Comparison of ENCODE assay signal across 25 mouse cellular contexts in the genomic region with DNA sequence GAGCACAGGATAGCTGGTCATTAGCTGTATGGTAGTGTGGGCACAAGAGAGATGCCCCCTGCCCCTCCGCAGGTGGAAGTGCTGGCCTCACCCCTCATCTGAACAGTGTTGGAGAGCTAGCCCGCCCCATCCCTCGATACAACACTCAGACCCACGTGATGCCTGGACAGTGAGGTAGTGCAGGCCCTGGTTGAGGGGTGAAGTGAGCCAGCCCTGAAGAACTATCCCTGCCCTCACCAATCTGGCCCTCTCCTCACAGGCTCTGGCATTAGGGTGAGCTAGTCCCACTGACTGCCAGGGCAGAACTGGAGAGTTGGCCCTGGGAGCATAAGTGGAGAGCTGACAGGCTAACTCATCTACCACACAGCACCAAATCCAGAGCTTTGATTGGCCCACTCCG. TPM values are rescaled to one million over a fixed set of nuclear protein-coding genes. Genes with fewer than 3 reads are reported as not detected.
A peak's percentile ranks its signal among the peaks of the same experiment; 100 is the strongest.
DNase-seq lines count a peak whose midpoint lies in the region; ATAC-seq and TF ChIP-seq lines count a peak whose summit lies in the region.
"Had no signal": no experiment of that assay in that cellular context is flagged by ENCODE, and none has a peak within 500 bp of the region (broad histone marks: within the 10 kb centered on the region; RNA-seq: fewer than 3 reads in every experiment).

No protein-coding gene starts in this region.

- no peak overlapping the region for H3K4me2 ChIP-seq in intestine, embryonic 14.5 days (ENCODE audit: low read length)
- H3K4me2 ChIP-seq in intestine, embryonic 15.5 days (replicated peaks) = no peak overlapping the region
- no peak overlapping the region for H3K4me2 ChIP-seq in midbrain, embryonic 15.5 days
- H3K4me2 ChIP-seq in midbrain, embryonic 14.5 days (ENCODE audit: low read length) = no peak overlapping the region
- no peak overlapping the region for H3K4me2 ChIP-seq in stomach, postnatal 0 days (replicated peaks; ENCODE audit: low read depth)
- H3K4me2 ChIP-seq: forebrain, embryonic 13.5 days; hindbrain, embryonic 12.5 days; kidney, embryonic 15.5 days; liver, embryonic 15.5 days; lung, embryonic 15.5 days; midbrain, embryonic 12.5 days had no signal

- no peaks in the 10 kb centered on the region for H3K9me3 ChIP-seq in intestine, embryonic 14.5 days (ENCODE audit: control insufficient read depth, low read length)
- H3K9me3 ChIP-seq in intestine, embryonic 15.5 days = no peaks in the 10 kb centered on the region
- no peaks in the 10 kb centered on the region for H3K9me3 ChIP-seq in midbrain, embryonic 15.5 days
- no peaks in the 10 kb centered on the region for H3K9me3 ChIP-seq in midbrain, embryonic 14.5 days (ENCODE audit: control insufficient read depth, low read length)
- H3K9me3 ChIP-seq in stomach, postnatal 0 days (ENCODE audit: control insufficient read depth, low read length) = no peaks in the 10 kb centered on the region
- H3K9me3 ChIP-seq: forebrain, embryonic 13.5 days; G1E; hindbrain, embryonic 12.5 days; kidney, embryonic 15.5 days; liver, embryonic 15.5 days; lung, embryonic 15.5 days had no signal

- H3K36me3 ChIP-seq in intestine, embryonic 14.5 days (ENCODE audit: control insufficient read depth, insufficient read depth, low read length) = no peaks in the 10 kb centered on the region
- no peaks in the 10 kb centered on the region for H3K36me3 ChIP-seq in intestine, embryonic 15.5 days
- H3K36me3 ChIP-seq in midbrain, embryonic 15.5 days (replicated peaks) = no peaks in the 10 kb centered on the region
- H3K36me3 ChIP-seq in midbrain, embryonic 14.5 days (ENCODE audit: control insufficient read depth, insufficient read depth, low read length) = no peaks in the 10 kb centered on the region
- H3K36me3 ChIP-seq in stomach, postnatal 0 days (ENCODE audit: control insufficient read depth, insufficient read depth, low read length) = no peaks in the 10 kb centered on the region
- H3K36me3 ChIP-seq: G1E; hindbrain, embryonic 12.5 days; liver, embryonic 15.5 days; lung, embryonic 15.5 days; midbrain, embryonic 12.5 days had no signal

- H3K27me3 ChIP-seq in intestine, embryonic 14.5 days (replicated peaks; ENCODE audit: control insufficient read depth, insufficient read depth, low read length) = no peaks in the 10 kb centered on the region
- H3K27me3 ChIP-seq in intestine, embryonic 15.5 days (replicated peaks) = no peaks in the 10 kb centered on the region
- no peaks in the 10 kb centered on the region for H3K27me3 ChIP-seq in midbrain, embryonic 15.5 days (replicated peaks)
- no peaks in the 10 kb centered on the region for H3K27me3 ChIP-seq in midbrain, embryonic 14.5 days (ENCODE audit: control insufficient read depth, insufficient read depth, low read length)
- H3K27me3 ChIP-seq in stomach, postnatal 0 days (ENCODE audit: control insufficient read depth, insufficient read depth, low read length) = no peaks in the 10 kb centered on the region
- H3K27me3 ChIP-seq: CH12.LX; forebrain, embryonic 13.5 days; hindbrain, embryonic 12.5 days; kidney, embryonic 15.5 days; liver, embryonic 15.5 days; lung, embryonic 15.5 days; midbrain, embryonic 12.5 days; Patski had no signal

- 96% methylated on average over 5 of the region's 5 CpGs for WGBS in intestine, embryonic 14.5 days
- 93% methylated on average over 5 of the region's 5 CpGs for WGBS in intestine, embryonic 15.5 days
- 95% methylated on average over 5 of the region's 5 CpGs for WGBS in midbrain, embryonic 15.5 days
- 95% methylated on average over 5 of the region's 5 CpGs for WGBS in midbrain, embryonic 14.5 days
- 92% methylated on average over 5 of the region's 5 CpGs for WGBS in stomach, postnatal 0 days

- peak; percentile 6 for DNase-seq in gastrocnemius, postnatal 25 days
- no peak for DNase-seq in gastrocnemius, adult 18-20 months (ENCODE audit: low spot score)
- peak; percentile 29 for DNase-seq in intestine, embryonic 14.5 days (ENCODE audit: low spot score)
- no peak for DNase-seq in midbrain, embryonic 14.5 days
- DNase-seq in stomach, postnatal 0 days (ENCODE audit: low spot score) = no peak
- DNase-seq: B cell, adult 2 months; cerebellum, adult 11-12 months; heart, postnatal 10 days; layer of hippocampus, adult 9-11 months; liver; thymus, adult 2 months; thymus, postnatal 4 days had no signal

- TF ChIP-seq CTCF in stomach, postnatal 0 days (IDR thresholded peaks at IDR 0.05; ENCODE audit: low read depth) = no peak

- H3K27ac ChIP-seq in intestine, embryonic 14.5 days (ENCODE audit: low read depth) = no peak overlapping the region
- H3K27ac ChIP-seq in intestine, embryonic 15.5 days = no peak overlapping the region
- H3K27ac ChIP-seq in midbrain, embryonic 15.5 days = no peak overlapping the region
- no peak overlapping the region for H3K27ac ChIP-seq in midbrain, embryonic 14.5 days (replicated peaks; ENCODE audit: low read depth, low read length)
- no peak overlapping the region for H3K27ac ChIP-seq in stomach, postnatal 0 days (replicated peaks)
- H3K27ac ChIP-seq: forebrain, embryonic 13.5 days; hindbrain, embryonic 12.5 days; kidney, embryonic 15.5 days; liver, embryonic 15.5 days; lung, embryonic 15.5 days; macrophage; midbrain, embryonic 12.5 days had no signal

- no peak for ATAC-seq in intestine, embryonic 14.5 days (replicated peaks; ENCODE audit: low FRiP score, low TSS enrichment, low read depth)
- ATAC-seq in intestine, embryonic 15.5 days = no peak
- ATAC-seq in midbrain, embryonic 15.5 days (replicated peaks) = 0 out of 2 replicates have a peak, but pooled peaks have one; percentile 20
- ATAC-seq in midbrain, embryonic 14.5 days (ENCODE audit: low FRiP score, low TSS enrichment) = no peak
- ATAC-seq in stomach, postnatal 0 days (ENCODE audit: low FRiP score, low TSS enrichment) = peak; percentile 42; the same call in 1 of the 2 replicates
- ATAC-seq: forebrain, embryonic 13.5 days; intestine, embryonic 16.5 days; Patski had no signal

- no peak overlapping the region for H3K9ac ChIP-seq in intestine, embryonic 14.5 days (ENCODE audit: low read length)
- no peak overlapping the region for H3K9ac ChIP-seq in intestine, embryonic 15.5 days
- H3K9ac ChIP-seq in midbrain, embryonic 15.5 days = no peak overlapping the region
- H3K9ac ChIP-seq in midbrain, embryonic 14.5 days (replicated peaks; ENCODE audit: low read length) = no peak overlapping the region
- no peak overlapping the region for H3K9ac ChIP-seq in stomach, postnatal 0 days (ENCODE audit: low read length)
- H3K9ac ChIP-seq: forebrain, embryonic 13.5 days; hindbrain, embryonic 12.5 days; kidney, embryonic 15.5 days; liver, embryonic 15.5 days; lung, embryonic 15.5 days; midbrain, embryonic 12.5 days had no signal

- TF ChIP-seq EP300 in stomach, postnatal 0 days (optimal IDR thresholded peaks at IDR 0.05) = no peak

- no peak overlapping the region for H3K4me3 ChIP-seq in intestine, embryonic 14.5 days (ENCODE audit: low read depth, low read length)
- H3K4me3 ChIP-seq in intestine, embryonic 15.5 days (replicated peaks) = no peak overlapping the region
- H3K4me3 ChIP-seq in midbrain, embryonic 15.5 days = no peak overlapping the region
- H3K4me3 ChIP-seq in midbrain, embryonic 14.5 days (replicated peaks; ENCODE audit: low read depth, low read length) = no peak overlapping the region
- H3K4me3 ChIP-seq in stomach, postnatal 0 days (ENCODE audit: low read depth, low read length) = no peak overlapping the region
- H3K4me3 ChIP-seq: forebrain, embryonic 13.5 days; hindbrain, embryonic 12.5 days; kidney, embryonic 15.5 days; liver, embryonic 15.5 days; lung, embryonic 15.5 days; midbrain, embryonic 12.5 days had no signal

- no peaks in the 10 kb centered on the region for H3K4me1 ChIP-seq in intestine, embryonic 14.5 days (replicated peaks; ENCODE audit: control insufficient read depth, insufficient read depth, low read length)
- H3K4me1 ChIP-seq in intestine, embryonic 15.5 days (replicated peaks) = no peaks in the 10 kb centered on the region
- H3K4me1 ChIP-seq in midbrain, embryonic 15.5 days = no peaks in the 10 kb centered on the region
- no peaks in the 10 kb centered on the region for H3K4me1 ChIP-seq in midbrain, embryonic 14.5 days (ENCODE audit: control insufficient read depth, insufficient read depth, low read length)
- no peaks in the 10 kb centered on the region for H3K4me1 ChIP-seq in stomach, postnatal 0 days (replicated peaks; ENCODE audit: control insufficient read depth, insufficient read depth)
- H3K4me1 ChIP-seq: forebrain, embryonic 13.5 days; hindbrain, embryonic 12.5 days; kidney, embryonic 15.5 days; liver, embryonic 15.5 days; lung, embryonic 15.5 days; midbrain, embryonic 12.5 days had no signal

RNA-seq across cellular contexts. Expression of gene Nr1d2, which starts 37.5 kb away (rescaled TPM):
- total RNA-seq in gastrocnemius, postnatal 25 days (2021) = 10 to 100 TPM; 50.7 to 84.7 TPM
- total RNA-seq in gastrocnemius, adult 18-20 months (2021) = 10 to 100 TPM; 60.7 to 61.4 TPM
- 8.8 and 8.9 TPM in 2 replicates for polyA plus RNA-seq in intestine, embryonic 14.5 days (2014; fragmentation: Nextera tagmentation; extraction: Ambion mirVana)
- 5.0 and 6.9 TPM in 2 replicates for polyA plus RNA-seq in intestine, embryonic 15.5 days (2015; fragmentation: Nextera tagmentation; extraction: Ambion mirVana)
- polyA plus RNA-seq in midbrain, embryonic 15.5 days (2015; fragmentation: Nextera tagmentation; extraction: Ambion mirVana) = 5.6 and 5.9 TPM in 2 replicates
- polyA plus RNA-seq in midbrain, embryonic 14.5 days (2014; fragmentation: Nextera tagmentation; extraction: Ambion mirVana) = 3.6 and 7.0 TPM in 2 replicates
- 11.1 and 13.0 TPM in 2 replicates for polyA plus RNA-seq in stomach, postnatal 0 days (2015; fragmentation: Nextera tagmentation; extraction: Ambion mirVana)

Comparison
In these comparisons a context has a peak if more than half of its experiments do, and no peak if none do; other contexts are left out.
1. DNase-seq: peak in gastrocnemius, postnatal 25 days (single experiment) and intestine, embryonic 14.5 days (single experiment); none in gastrocnemius, adult 18-20 months (single experiment), midbrain, embryonic 14.5 days (single experiment) and stomach, postnatal 0 days (single experiment).
2. ATAC-seq: peak in midbrain, embryonic 15.5 days (single experiment) and stomach, postnatal 0 days (single experiment); none in intestine, embryonic 14.5 days (single experiment), intestine, embryonic 15.5 days (single experiment) and midbrain, embryonic 14.5 days (single experiment).